Mouse (Mus musculus) bone marrow macrophage, adult 2 months (primary cell): ENCODE measurements around the gene Usf3.

Experiments
- CTCF ChIP-seq: IDR thresholded peaks from 2 replicates; pipeline ENCODE4 v1.5.1; 2012; ENCODE audit warnings: low read depth, mild to moderate bottlenecking, low read length, moderate library complexity
- POLR2A ChIP-seq: IDR thresholded peaks from 2 replicates; pipeline ENCODE4 v1.6.1; 2012; ENCODE audit warnings: mild to moderate bottlenecking, low read depth, low read length, borderline replicate concordance

DNA sequence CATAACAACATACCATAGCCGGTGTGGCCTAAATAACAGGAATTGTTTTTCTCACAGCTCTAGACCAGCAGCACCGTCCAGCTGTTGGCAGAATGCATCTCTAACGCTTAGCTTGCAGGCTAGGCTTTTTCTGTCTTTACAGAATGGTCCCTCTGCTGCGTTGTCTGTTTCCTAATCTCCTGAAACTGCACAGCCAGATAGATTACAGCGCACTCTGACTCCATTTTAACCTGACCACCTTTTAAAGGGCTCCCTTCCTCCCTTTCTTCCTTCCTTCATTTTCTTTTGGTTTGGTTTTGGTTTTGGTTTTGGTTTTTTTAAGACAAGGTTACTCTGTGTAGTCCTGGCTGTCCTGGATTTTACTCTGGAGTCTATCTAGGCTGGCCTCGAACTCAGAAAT lies 17.0 kb downstream of the Usf3 start:
- TF ChIP-seq CTCF (no peak), POLR2A (no peak)
